Mouse (Mus musculus): ENCODE data around the gene Serinc2. TPM values are rescaled to one million over a fixed set of nuclear protein-coding genes. Genes with fewer than 3 reads are reported as not detected.
"Not testable (repeated sequence)": the region's sequence is repeated elsewhere in the genome, so short reads cannot be mapped to it uniquely, and the experiment has no call there.

The Serinc2 gene
- polyA plus RNA-seq, 1 experiment from 2014 or later = 50.9 TPM

GRCm38 (mm10) chr4:130252441-130253157 is 26.4 kb downstream of the Serinc2 start:
- Histone ChIP-seq H3K36me3 (ENCODE audit: control insufficient read depth, insufficient read depth, low read length) (peaks cover 13% of the 10 kb centered on the region), H3K9ac (ENCODE audit: low read length) (no peak overlapping the region), H3K4me2 (no peak overlapping the region), H3K9me3 (ENCODE audit: control insufficient read depth, low read length) (no peaks in the 10 kb centered on the region), H3K4me3 (ENCODE audit: low read depth, low read length) (no peak overlapping the region), H3K4me1 (ENCODE audit: control insufficient read depth, insufficient read depth, low read length) (no peaks in the 10 kb centered on the region), H3K27ac (ENCODE audit: low read depth, low read length) (no peak overlapping the region), H3K27me3 (ENCODE audit: control insufficient read depth, insufficient read depth, low read length) (no peaks in the 10 kb centered on the region)
- WGBS = 66% methylated on average over 8 of the region's 8 CpGs
- ATAC-seq (ENCODE audit: low FRiP score) (no peak), DNase-seq (ENCODE audit: low spot score, missing footprints) (no peak)

GRCm38 (mm10) chr4:130251763-130252162 is 27.2 kb downstream of the Serinc2 start:
- Histone ChIP-seq H3K9ac (ENCODE audit: low read length) (no peak overlapping the region), H3K27me3 (ENCODE audit: control insufficient read depth, insufficient read depth, low read length) (no peaks in the 10 kb centered on the region), H3K36me3 (ENCODE audit: control insufficient read depth, insufficient read depth, low read length) (peaks cover 12% of the 10 kb centered on the region), H3K9me3 (ENCODE audit: control insufficient read depth, low read length) (no peaks in the 10 kb centered on the region), H3K27ac (ENCODE audit: low read depth, low read length) (no peak overlapping the region), H3K4me3 (ENCODE audit: low read depth, low read length) (no peak overlapping the region), H3K4me2 (no peak overlapping the region), H3K4me1 (ENCODE audit: control insufficient read depth, insufficient read depth, low read length) (no peaks in the 10 kb centered on the region)
- no peak for DNase-seq (ENCODE audit: low spot score, missing footprints)
- 68% methylated on average over 3 of the region's 3 CpGs for WGBS
- no peak for ATAC-seq (ENCODE audit: low FRiP score)

DNA sequence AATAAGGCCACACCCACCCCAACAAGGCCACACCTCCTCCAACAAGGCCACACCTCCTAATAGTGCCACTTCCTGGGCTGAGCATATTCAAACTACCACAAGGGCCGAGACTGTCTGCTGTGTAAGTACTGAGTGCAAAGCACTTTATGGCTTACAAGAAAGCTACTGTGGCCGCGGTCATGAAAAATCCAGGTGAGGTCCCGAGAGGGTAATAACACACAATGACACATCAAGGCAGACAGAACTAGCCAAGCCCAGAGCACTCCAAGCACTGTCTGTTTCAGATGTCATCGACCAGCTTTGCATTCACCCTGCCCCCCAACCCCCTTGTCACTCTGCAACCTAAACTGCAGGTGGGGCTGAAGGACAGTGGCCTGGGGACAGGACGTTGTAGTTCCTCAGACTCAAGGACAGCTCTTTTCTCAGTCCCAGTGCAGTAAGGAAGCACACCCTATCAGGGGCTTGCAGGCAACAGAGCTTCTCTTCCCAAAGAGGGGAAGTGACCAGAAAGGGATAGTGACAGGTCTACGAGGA is 27.8 kb downstream of the Serinc2 start:
- H3K4me3 ChIP-seq (ENCODE audit: low read depth, low read length) = no peak overlapping the region
- H3K4me1 ChIP-seq (ENCODE audit: control insufficient read depth, insufficient read depth, low read length) = no peaks in the 10 kb centered on the region
- no peak overlapping the region for H3K9ac ChIP-seq (ENCODE audit: low read length)
- WGBS = 48% methylated on average over 7 of the region's 7 CpGs
- no peak for DNase-seq (ENCODE audit: low spot score, missing footprints)
- no peak for ATAC-seq (ENCODE audit: low FRiP score)
- no peaks in the 10 kb centered on the region for H3K9me3 ChIP-seq (ENCODE audit: control insufficient read depth, low read length)
- no peak overlapping the region for H3K27ac ChIP-seq (ENCODE audit: low read depth, low read length)
- H3K4me2 ChIP-seq = no peak overlapping the region
- peaks cover 12% of the 10 kb centered on the region for H3K36me3 ChIP-seq (ENCODE audit: control insufficient read depth, insufficient read depth, low read length)
- no peaks in the 10 kb centered on the region; the same call in 1 of the 2 replicates for H3K27me3 ChIP-seq (ENCODE audit: control insufficient read depth, insufficient read depth, low read length)

DNA sequence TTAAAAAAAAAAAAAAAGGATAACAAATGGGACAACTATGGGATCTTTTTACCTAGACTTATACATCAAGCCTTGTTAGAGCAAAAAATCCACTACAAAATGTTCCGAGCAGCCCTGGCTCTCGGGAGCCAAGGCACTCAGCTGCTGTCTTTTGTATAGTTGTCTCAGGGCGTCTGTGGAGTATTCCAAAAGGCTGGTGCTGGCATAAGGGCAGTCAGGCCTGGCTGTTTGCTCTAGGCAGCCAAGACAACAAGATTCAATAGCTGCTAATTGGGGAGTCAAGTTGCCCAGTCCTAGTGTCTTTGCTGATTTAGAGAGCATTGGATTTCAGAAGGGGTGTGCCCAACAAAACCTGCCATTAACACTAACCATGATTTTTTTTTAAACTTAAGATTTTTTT is 30.4 kb downstream of the Serinc2 start:
- DNase-seq (ENCODE audit: low spot score, missing footprints) (no peak), ATAC-seq (ENCODE audit: low FRiP score) (no peak)
- Histone ChIP-seq H3K27ac (ENCODE audit: low read depth, low read length) (no peak overlapping the region), H3K27me3 (ENCODE audit: control insufficient read depth, insufficient read depth, low read length) (no peaks in the 10 kb centered on the region; the same call in 1 of the 2 replicates), H3K4me1 (ENCODE audit: control insufficient read depth, insufficient read depth, low read length) (no peaks in the 10 kb centered on the region), H3K9ac (ENCODE audit: low read length) (no peak overlapping the region), H3K4me3 (ENCODE audit: low read depth, low read length) (no peak overlapping the region), H3K9me3 (ENCODE audit: control insufficient read depth, low read length) (no peaks in the 10 kb centered on the region), H3K36me3 (ENCODE audit: control insufficient read depth, insufficient read depth, low read length) (peaks cover 4% of the 10 kb centered on the region), H3K4me2 (no peak overlapping the region)
- 69% methylated on average over 3 of the region's 3 CpGs for WGBS

GRCm38 (mm10) chr4:130246132-130246531 is 32.9 kb downstream of the Serinc2 start:
- no peak overlapping the region for H3K4me3 ChIP-seq (ENCODE audit: low read depth, low read length)
- H3K9ac ChIP-seq (ENCODE audit: low read length) = no peak overlapping the region
- DNase-seq (ENCODE audit: low spot score, missing footprints) (peak; percentile 97), ATAC-seq (ENCODE audit: low FRiP score) (no peak)
- no peak overlapping the region for H3K27ac ChIP-seq (ENCODE audit: low read depth, low read length)
- H3K36me3 ChIP-seq (ENCODE audit: control insufficient read depth, insufficient read depth, low read length) = no peaks in the 10 kb centered on the region
- 3% methylated on average over 6 of the region's 6 CpGs for WGBS
- no peaks in the 10 kb centered on the region; the same call in 1 of the 2 replicates for H3K27me3 ChIP-seq (ENCODE audit: control insufficient read depth, insufficient read depth, low read length)
- no peak overlapping the region for H3K4me2 ChIP-seq
- H3K4me1 ChIP-seq (ENCODE audit: control insufficient read depth, insufficient read depth, low read length) = no peaks in the 10 kb centered on the region
- no peaks in the 10 kb centered on the region for H3K9me3 ChIP-seq (ENCODE audit: control insufficient read depth, low read length)

- no peak overlapping the region for H3K9ac ChIP-seq (ENCODE audit: low read length)
- WGBS = 79% methylated on average over 8 of the region's 8 CpGs
- no peak overlapping the region for H3K4me3 ChIP-seq (ENCODE audit: low read depth, low read length)
- ATAC-seq (ENCODE audit: low FRiP score) (no peak), DNase-seq (ENCODE audit: low spot score, missing footprints) (no peak)
- no peaks in the 10 kb centered on the region for H3K9me3 ChIP-seq (ENCODE audit: control insufficient read depth, low read length)
- no peak overlapping the region for H3K27ac ChIP-seq (ENCODE audit: low read depth, low read length)
- no peak overlapping the region for H3K4me2 ChIP-seq
- H3K27me3 ChIP-seq (ENCODE audit: control insufficient read depth, insufficient read depth, low read length) = no peaks in the 10 kb centered on the region; the same call in 1 of the 2 replicates
- H3K4me1 ChIP-seq (ENCODE audit: control insufficient read depth, insufficient read depth, low read length) = no peaks in the 10 kb centered on the region
- H3K36me3 ChIP-seq (ENCODE audit: control insufficient read depth, insufficient read depth, low read length) = no peaks in the 10 kb centered on the region
Measured at GRCm38 (mm10) chr4:130244749-130245148, 34.3 kb downstream of the Serinc2 start.

- not testable (repeated sequence) for H3K27ac ChIP-seq (ENCODE audit: low read depth, low read length); H3K36me3 ChIP-seq (ENCODE audit: control insufficient read depth, insufficient read depth, low read length); H3K9ac ChIP-seq (ENCODE audit: low read length); H3K4me3 ChIP-seq (ENCODE audit: low read depth, low read length); H3K4me2 ChIP-seq; H3K9me3 ChIP-seq (ENCODE audit: control insufficient read depth, low read length); DNase-seq (ENCODE audit: low spot score, missing footprints); H3K4me1 ChIP-seq (ENCODE audit: control insufficient read depth, insufficient read depth, low read length); H3K27me3 ChIP-seq (ENCODE audit: control insufficient read depth, insufficient read depth, low read length); ATAC-seq (ENCODE audit: low FRiP score)
- WGBS = 76% methylated on average over 1 of the region's 1 CpGs
Measured at GRCm38 (mm10) chr4:130243621-130244020, 35.4 kb downstream of the Serinc2 start.

- H3K36me3 ChIP-seq (ENCODE audit: control insufficient read depth, insufficient read depth, low read length) = no peaks in the 10 kb centered on the region
- H3K9me3 ChIP-seq (ENCODE audit: control insufficient read depth, low read length) = no peaks in the 10 kb centered on the region
- H3K9ac ChIP-seq (ENCODE audit: low read length) = no peak overlapping the region
- no peak overlapping the region for H3K4me2 ChIP-seq
- no peaks in the 10 kb centered on the region; the same call in 1 of the 2 replicates for H3K27me3 ChIP-seq (ENCODE audit: control insufficient read depth, insufficient read depth, low read length)
- 90% methylated on average over 5 of the region's 5 CpGs for WGBS
- no peak overlapping the region for H3K27ac ChIP-seq (ENCODE audit: low read depth, low read length)
- H3K4me1 ChIP-seq (ENCODE audit: control insufficient read depth, insufficient read depth, low read length) = no peaks in the 10 kb centered on the region
- H3K4me3 ChIP-seq (ENCODE audit: low read depth, low read length) = no peak overlapping the region
- ATAC-seq (ENCODE audit: low FRiP score) = no peak
- no peak for DNase-seq (ENCODE audit: low spot score, missing footprints)
Measured at GRCm38 (mm10) chr4:130242956-130243355, 36.0 kb downstream of the Serinc2 start.

DNA sequence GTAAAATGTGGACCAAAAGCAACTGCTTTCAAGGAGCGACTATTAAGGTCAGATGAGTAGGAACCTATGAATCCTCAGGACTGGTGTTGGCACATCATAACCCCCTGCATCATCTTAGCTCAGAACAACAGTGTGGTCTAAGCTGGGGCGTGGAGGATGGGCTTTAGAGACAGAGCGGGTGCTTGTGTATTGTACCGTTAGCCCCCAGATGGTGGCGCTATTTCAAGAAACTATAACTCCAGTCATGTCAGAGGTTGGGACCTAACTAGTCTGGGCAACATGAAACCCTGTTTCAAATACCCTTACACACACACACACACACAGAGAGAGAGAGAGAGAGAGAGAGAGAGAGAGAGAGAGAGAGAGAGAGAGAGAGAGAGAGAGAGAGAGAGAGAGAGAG is 38.3 kb downstream of the Serinc2 start:
- Histone ChIP-seq H3K9ac (ENCODE audit: low read length) (no peak overlapping the region), H3K27me3 (ENCODE audit: control insufficient read depth, insufficient read depth, low read length) (no peaks in the 10 kb centered on the region), H3K4me3 (ENCODE audit: low read depth, low read length) (no peak overlapping the region), H3K9me3 (ENCODE audit: control insufficient read depth, low read length) (no peaks in the 10 kb centered on the region), H3K4me2 (no peak overlapping the region), H3K27ac (ENCODE audit: low read depth, low read length) (no peak overlapping the region), H3K4me1 (ENCODE audit: control insufficient read depth, insufficient read depth, low read length) (no peaks in the 10 kb centered on the region), H3K36me3 (ENCODE audit: control insufficient read depth, insufficient read depth, low read length) (no peaks in the 10 kb centered on the region)
- no peak for DNase-seq (ENCODE audit: low spot score, missing footprints)
- 38% methylated on average over 5 of the region's 5 CpGs for WGBS
- ATAC-seq (ENCODE audit: low FRiP score) = no peak
